Mouse (Mus musculus) heart, postnatal 4 days (tissue): Measurements from ENCODE around the gene Efcab11. TPM values are rescaled to one million over a fixed set of nuclear protein-coding genes. Genes with fewer than 3 reads are reported as not detected.
A peak's percentile ranks its signal among the peaks of the same experiment; 100 is the strongest.

Experiments used
- DNase-seq: peaks from one replicate; pipeline ENCODE4 v3.0.0; 2021
- total RNA-seq, 2 experiments: library from RNA; stranded (reverse); gene quantifications; 2 replicates each; pipeline ENCODE4 v1.2.3; 2021

The Efcab11 gene
- 1 to 10 TPM; 3.5 to 4.2 TPM for total RNA-seq

GRCm38 (mm10) chr12:99884269-99885261, at the start of gene Efcab11, which contains the start of gene Tdp1:
Efcab11 (minus strand) TSS chr12:99884439.
Tdp1 (plus strand) TSS chr12:99884517.
- peak; percentile 94 for DNase-seq

GRCm38 (mm10) chr12:99933630-99934029, 49.4 kb upstream of the Efcab11 start:
- DNase-seq: no peak

GRCm38 (mm10) chr12:99932245-99932644, 48.0 kb upstream of the Efcab11 start:
- DNase-seq: no peak

- DNase-seq: no peak
Measured at GRCm38 (mm10) chr12:99929160-99929559, 44.9 kb upstream of the Efcab11 start.

GRCm38 (mm10) chr12:99928311-99928710, 44.1 kb upstream of the Efcab11 start:
- DNase-seq: no peak

GRCm38 (mm10) chr12:99923703-99924102, 39.5 kb upstream of the Efcab11 start:
- DNase-seq: no peak

- no peak for DNase-seq
Measured at GRCm38 (mm10) chr12:99923131-99923606, 38.9 kb upstream of the Efcab11 start.

GRCm38 (mm10) chr12:99921045-99921444, 36.8 kb upstream of the Efcab11 start:
- no peak for DNase-seq

- no peak for DNase-seq
Measured at GRCm38 (mm10) chr12:99919636-99920035, 35.4 kb upstream of the Efcab11 start.

- peak; percentile 21 for DNase-seq
Measured at GRCm38 (mm10) chr12:99917800-99918427, 33.7 kb upstream of the Efcab11 start.

- no peak for DNase-seq
Measured at GRCm38 (mm10) chr12:99911466-99911865, 27.2 kb upstream of the Efcab11 start.

GRCm38 (mm10) chr12:99904537-99904936, 20.3 kb upstream of the Efcab11 start:
- no peak for DNase-seq

- DNase-seq: peak; percentile 41
Measured at GRCm38 (mm10) chr12:99902867-99903370, 18.7 kb upstream of the Efcab11 start.

- DNase-seq: peak; percentile 61
Measured at GRCm38 (mm10) chr12:99901973-99902866, 18.0 kb upstream of the Efcab11 start.

GRCm38 (mm10) chr12:99899991-99900390, 15.8 kb upstream of the Efcab11 start:
- no peak for DNase-seq

GRCm38 (mm10) chr12:99898248-99898870, 14.1 kb upstream of the Efcab11 start:
- DNase-seq: no peak

GRCm38 (mm10) chr12:99897846-99898245, 13.6 kb upstream of the Efcab11 start:
- no peak for DNase-seq

- DNase-seq: no peak
Measured at GRCm38 (mm10) chr12:99885282-99885901, 1.2 kb upstream of the Efcab11 start.

- DNase-seq: no peak
Measured at GRCm38 (mm10) chr12:99883713-99884105, 530 bp downstream of the Efcab11 start.

GRCm38 (mm10) chr12:99883000-99883712, 1.1 kb downstream of the Efcab11 start:
- DNase-seq: peak; percentile 92
